Mouse (Mus musculus) embryonic fibroblast, embryonic 13.5 days (primary cell): ENCODE measurements around the gene Bysl. TPM values are rescaled to one million over a fixed set of nuclear protein-coding genes. Genes with fewer than 3 reads are reported as not detected.
"Not testable (repeated sequence)": the region's sequence is repeated elsewhere in the genome, so short reads cannot be mapped to it uniquely, and the experiment has no call there.

Experiments used
- H3K27ac ChIP-seq: 2 replicates; pipeline ENCODE4 v1.5.1; 2012; ENCODE audit warnings: low read length, control low read depth, inconsistent platforms; ENCODE audit not compliant: insufficient read depth
- H3K4me1 ChIP-seq: 2 replicates; pipeline ENCODE4 v1.6.1; 2011; ENCODE audit warnings: low read length; ENCODE audit not compliant: control insufficient read depth, insufficient read depth
- H3K4me3 ChIP-seq: 2 replicates; pipeline ENCODE4 v1.5.1; 2011; ENCODE audit warnings: mild to moderate bottlenecking, control low read depth, low read length; ENCODE audit not compliant: insufficient read depth
- CTCF ChIP-seq: IDR thresholded peaks from 2 replicates; pipeline ENCODE4 v1.5.1; 2011; ENCODE audit warnings: mild to moderate bottlenecking, control low read depth, low read length, moderate library complexity, borderline replicate concordance; ENCODE audit not compliant: insufficient read depth
- POLR2A ChIP-seq: IDR thresholded peaks from 2 replicates; pipeline ENCODE4 v1.6.1; 2011; ENCODE audit warnings: low read depth, mild to moderate bottlenecking, control low read depth, low read length, moderate library complexity
- polyA plus RNA-seq: library from polyadenylated mRNA; stranded (reverse); fragments of >200 nt; gene quantifications from 2 replicates; pipeline ENCODE4 v1.2.4, GENCODE M21; 2011; ENCODE audit warnings: low read depth; ENCODE audit not compliant: missing spikeins, insufficient read length

The Bysl gene
- polyA plus RNA-seq, 1 experiment = 11.6 TPM

DNA sequence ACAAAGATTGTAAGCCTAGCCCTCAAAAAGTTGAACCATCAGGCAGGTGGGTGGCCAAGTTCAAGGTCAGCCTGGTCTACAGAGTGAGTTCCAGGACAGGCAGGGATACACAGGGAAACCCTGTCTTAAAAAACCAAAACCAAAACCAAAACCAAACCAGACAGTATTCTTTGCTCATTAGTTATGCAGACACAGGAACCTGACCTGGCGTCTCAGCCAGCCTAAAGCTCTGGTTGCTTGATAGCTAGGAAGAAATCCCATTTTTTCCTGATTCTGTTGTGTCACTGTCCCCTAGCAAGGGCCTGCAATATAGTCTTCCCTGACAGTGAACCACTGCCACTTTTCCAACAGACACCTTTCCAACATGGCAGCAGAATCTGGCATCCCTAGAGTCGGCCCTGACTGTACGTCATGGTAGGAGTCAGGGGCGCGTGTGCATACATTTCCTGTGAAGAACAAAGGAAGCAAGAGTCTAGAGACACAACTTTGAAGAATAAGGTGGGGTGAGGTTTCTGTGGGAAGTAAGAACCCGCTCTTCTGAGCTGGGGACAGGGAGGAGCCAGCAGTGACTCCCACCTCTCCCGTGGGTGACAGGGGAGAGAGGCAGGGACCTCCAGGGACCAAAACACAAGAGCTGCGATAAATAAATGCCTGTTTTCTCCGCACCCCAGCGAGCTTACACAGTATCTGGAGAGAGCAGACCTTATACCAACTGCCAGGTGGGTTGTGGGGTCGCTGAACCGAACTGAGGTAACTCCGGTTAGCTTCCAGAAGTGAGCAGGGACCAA is 10.5 kb downstream of the Bysl start:
- H3K27ac ChIP-seq = no peak overlapping the region

DNA sequence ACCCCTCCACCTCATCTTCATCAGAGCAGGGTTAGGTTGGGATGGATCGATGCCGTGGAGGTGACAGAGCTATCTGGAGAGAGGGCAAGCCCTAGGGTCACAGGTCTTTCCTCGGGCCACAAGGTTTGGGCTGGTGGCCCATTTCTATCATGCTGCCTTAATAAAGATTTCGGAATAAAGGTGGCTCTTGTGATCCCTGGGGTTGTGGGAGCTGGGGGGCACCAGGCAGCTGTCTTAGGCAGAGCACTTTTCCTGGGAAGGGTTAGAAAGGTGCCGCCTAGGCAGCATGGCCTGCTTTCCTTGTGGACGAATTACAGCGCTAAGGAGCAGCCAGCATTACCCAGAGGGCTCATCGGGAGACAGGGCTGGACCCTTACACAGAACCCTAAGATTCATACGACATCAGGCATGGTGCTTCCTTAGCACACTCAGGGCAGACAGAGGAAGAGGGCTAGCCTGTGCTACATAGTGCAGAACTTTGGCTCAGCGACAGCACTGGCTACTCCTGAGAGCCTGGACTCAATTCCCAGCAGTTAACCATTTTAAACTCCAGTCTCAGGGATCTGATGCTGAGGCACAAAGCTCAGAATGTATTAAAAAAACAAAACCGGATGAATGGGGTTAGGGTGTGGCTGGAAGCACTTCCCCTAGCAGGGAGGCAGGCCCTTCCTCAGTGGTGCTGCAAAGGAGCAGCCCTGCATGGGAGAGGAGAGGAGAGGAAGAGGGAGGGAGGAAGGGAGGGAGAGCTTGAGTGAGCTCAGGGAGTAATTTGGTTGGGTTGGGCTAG is 11.6 kb downstream of the Bysl start:
- Histone ChIP-seq H3K4me3 (no peak overlapping the region), H3K4me1 (peaks cover 7% of the 10 kb centered on the region), H3K27ac (peak overlapping the region; percentile 21; the same call in 1 of the 2 replicates)
- peak; percentile 31 for TF ChIP-seq POLR2A
- TF ChIP-seq CTCF = no peak

More for the DNA sequence above, 10.5 kb downstream of the Bysl start:
- TF ChIP-seq CTCF (no peak), POLR2A (no peak)
- Histone ChIP-seq H3K4me3 (no peak overlapping the region), H3K4me1 (peaks cover 7% of the 10 kb centered on the region)

DNA sequence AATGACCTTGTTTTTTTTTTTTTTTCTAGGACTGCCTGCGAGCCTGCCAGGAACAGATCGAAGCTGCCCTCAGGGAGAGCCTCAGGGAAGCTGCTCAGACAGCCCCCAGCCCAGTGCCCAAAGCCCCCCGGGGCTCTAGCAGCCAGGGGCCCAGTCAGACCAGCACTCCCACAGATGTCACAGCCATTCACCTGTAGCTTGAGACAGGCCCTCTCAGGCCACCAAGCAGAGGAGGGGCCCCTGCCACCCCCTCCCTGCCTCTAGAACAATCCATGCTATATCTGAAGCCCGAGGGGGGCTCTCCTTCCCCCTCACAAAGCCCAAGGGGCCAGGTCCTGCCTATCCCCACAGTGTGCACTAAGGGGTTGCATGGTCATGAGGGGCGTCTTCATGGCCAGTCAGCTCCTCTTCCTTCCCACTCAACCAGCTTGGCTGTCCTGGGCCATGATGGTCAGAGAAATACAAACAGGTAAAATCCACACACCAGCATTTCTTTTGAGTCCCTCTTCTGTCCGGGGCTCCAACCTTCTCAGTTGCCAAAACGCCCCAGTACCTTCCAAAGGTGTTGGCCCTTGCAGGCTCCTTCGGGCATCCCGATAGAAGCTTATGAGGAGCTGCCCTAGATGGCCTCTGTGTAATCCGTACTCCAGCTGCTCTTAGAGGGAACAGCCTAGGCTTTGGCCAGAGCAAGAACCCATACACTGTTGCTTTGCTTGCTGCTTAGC is 12.6 kb downstream of the Bysl start:
- H3K4me1 ChIP-seq = not testable (repeated sequence)

DNA sequence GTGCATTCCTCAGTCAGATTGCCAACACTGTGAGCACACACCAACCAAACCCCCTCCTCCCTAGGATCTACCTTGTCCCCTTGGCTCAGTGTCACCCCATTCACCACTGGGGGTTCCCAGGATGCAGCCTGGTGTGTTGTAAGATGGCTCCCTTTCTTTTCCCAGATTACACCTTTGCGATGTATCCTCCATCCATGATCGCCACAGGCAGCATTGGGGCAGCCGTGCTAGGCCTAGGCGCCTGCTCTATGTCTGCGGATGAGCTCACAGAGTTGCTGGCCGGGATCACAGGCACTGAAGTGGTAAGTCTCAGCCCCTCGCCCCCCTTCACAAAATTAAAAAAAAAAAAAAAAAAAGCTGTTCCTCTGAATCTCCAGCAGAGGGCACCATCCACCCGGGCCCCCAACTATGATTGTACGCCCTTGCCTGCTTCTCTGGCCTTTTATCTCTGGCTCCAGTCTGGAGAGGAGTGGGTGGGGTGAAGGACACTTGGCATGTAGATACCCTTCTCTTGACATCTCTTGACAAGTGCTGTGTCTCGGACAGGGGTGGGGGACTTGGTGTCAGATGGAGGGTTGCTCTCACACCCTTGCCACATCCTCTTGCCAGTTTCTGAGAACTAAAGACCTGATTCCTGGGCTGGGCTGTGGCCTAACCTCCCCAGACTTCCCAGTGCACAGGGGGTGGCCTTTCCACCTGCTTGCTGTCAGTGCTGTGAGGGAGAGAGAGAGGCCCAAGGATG is 13.3 kb downstream of the Bysl start:
- Histone ChIP-seq H3K4me1 (peaks cover 7% of the 10 kb centered on the region), H3K4me3 (no peak overlapping the region), H3K27ac (no peak overlapping the region)
- no peak for TF ChIP-seq POLR2A
- TF ChIP-seq CTCF = 0 out of 2 replicates have a peak, but pooled peaks have one; percentile 13

More for the DNA sequence above, 12.6 kb downstream of the Bysl start:
- H3K27ac ChIP-seq, H3K4me3 ChIP-seq: not testable (repeated sequence)

DNA sequence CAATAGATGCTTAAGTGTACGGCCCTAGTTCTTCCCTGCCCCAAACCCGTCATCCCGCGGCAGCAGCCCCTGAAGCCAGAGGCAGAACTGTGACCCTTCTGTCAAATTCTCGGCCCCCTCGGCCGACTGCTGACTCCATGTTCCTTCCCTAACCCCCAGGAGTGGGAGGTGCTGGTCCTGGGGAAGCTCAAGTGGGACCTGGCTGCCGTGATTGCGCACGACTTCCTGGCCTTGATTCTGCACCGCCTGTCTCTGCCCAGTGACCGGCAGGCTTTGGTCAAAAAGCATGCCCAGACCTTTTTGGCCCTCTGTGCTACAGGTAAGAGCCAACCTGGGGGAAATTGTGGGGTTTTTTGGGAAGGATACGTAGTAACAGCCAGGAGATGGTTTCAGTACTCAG is 14.0 kb downstream of the Bysl start:
- TF ChIP-seq CTCF (no peak), POLR2A (no peak)
- H3K4me1 ChIP-seq = peaks cover 10% of the 10 kb centered on the region
- no peak overlapping the region for H3K4me3 ChIP-seq
- H3K27ac ChIP-seq = no peak overlapping the region

DNA sequence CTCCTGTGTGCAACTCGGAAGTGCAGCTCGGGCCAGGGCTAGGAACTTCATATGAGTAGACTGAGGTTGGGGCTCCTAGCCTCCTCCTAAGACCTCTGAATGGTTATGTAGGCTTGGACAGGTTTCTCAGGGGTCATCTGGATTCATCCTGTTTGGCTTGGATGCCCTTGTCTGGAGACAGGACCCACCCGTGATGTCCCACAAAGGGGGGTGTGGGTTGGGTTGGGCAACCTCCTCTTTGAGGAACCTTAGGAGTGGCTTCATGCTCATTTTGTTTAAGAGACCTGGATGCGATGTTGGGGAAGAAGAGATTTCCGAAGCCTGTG is 14.5 kb downstream of the Bysl start:
- H3K4me1 ChIP-seq = peaks cover 10% of the 10 kb centered on the region
- H3K27ac ChIP-seq = peak overlapping the region; percentile 92
- no peak for TF ChIP-seq POLR2A
- no peak for TF ChIP-seq CTCF
- H3K4me3 ChIP-seq = no peak overlapping the region

DNA sequence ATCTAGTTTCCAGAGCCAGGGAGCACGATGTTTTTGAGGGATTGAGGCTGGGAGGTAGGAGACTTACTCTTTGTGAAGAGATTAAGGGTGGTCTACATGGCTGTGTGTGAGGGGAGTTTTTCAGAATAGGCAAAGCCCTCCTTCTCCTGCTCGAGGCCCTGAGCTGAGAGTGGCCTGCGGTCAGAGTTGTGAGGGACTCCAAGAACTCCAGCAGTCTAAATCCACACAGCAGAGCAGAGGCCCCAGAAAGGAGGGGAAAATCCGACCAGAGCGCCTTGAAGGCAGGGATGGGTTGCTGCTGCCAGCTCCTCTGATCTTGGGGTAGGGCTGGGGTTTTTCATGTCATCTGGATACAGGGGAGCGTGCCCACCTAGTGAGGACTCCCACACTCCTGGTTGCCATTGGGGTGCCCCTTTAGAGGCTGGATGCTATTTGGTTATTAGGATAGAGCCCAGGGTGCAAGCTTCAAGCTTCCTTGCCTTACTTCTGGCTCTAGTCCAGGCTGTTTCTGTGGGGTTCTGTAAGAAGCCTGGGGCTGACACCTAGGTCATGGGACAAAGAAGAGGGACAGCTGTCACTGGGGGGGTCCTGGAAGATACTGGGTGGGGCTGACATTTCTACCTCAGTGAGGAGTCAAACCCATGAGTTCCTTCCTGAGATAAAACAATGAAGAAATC is 15.0 kb downstream of the Bysl start:
- TF ChIP-seq CTCF (no peak), POLR2A (no peak)
- H3K27ac ChIP-seq = peak overlapping the region; percentile 92
- H3K4me1 ChIP-seq = peaks cover 10% of the 10 kb centered on the region

DNA sequence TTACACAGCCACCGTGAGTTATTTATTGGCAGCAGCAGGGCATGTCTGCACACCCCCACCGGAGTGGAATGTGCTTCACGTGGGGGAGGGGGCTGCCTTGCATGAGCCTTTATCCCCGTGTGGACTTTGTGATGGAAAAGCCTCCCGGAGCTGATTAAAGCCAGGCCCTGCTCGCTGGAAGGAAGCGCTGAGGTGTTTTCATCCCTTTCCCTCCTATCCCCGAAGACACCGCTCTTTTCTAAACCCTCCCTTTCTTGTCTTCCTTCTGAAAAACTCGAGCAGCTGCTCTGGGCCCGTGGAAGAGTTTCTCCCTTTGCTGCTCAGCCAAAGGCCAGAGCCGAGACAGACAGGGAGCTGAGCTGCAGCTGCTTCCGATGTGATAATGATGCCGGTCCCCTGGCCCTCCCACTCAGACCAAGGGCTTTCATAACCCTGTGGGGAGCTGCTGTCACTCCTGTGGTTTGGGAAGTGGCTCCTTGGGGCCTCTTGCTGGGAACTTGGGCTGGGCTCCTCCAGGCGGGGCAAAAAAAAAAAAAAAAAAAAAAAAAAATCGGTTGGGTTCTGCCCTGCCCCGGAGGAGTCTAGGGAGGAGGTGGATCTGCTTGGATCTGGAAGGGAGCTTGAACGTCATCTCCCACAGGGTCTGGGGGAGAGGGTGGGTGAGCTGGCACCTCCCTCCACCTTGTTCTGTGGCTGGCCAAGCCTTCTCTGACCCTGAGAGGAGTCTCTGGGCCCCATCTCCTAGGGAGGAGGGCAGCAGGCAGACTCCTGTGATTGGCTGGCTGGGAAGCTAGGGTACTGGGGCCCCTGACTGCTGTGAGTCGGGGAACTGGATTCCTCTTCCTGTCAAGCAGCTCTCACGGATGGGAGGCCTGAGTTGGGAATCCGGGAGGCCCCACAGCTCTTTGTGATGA is 15.8 kb downstream of the Bysl start:
- Histone ChIP-seq H3K4me1 (peaks cover 10% of the 10 kb centered on the region), H3K4me3 (peak overlapping the region; percentile 83), H3K27ac (peak overlapping the region; percentile 92)
- no peak for TF ChIP-seq CTCF
- peak; percentile 80 for TF ChIP-seq POLR2A

More for the DNA sequence above, 15.0 kb downstream of the Bysl start:
- peak overlapping the region; percentile 83 for H3K4me3 ChIP-seq
